Mouse (Mus musculus) testis, adult 2 months (tissue): ENCODE measurements around the gene Dynlt1a.
"Not testable (repeated sequence)": the region's sequence is repeated elsewhere in the genome, so short reads cannot be mapped to it uniquely, and the experiment has no call there.

ENCODE experiments used
- CTCF ChIP-seq: fragments of 200-500 bp; IDR thresholded peaks from 2 replicates; pipeline ENCODE4 v1.5.1; 2012; ENCODE audit warnings: low read depth, mild to moderate bottlenecking, inconsistent platforms, low read length, moderate library complexity; ENCODE audit not compliant: control insufficient read depth, insufficient read depth, insufficient replicate concordance
- POLR2A ChIP-seq: fragments of 200-500 bp; IDR thresholded peaks from 2 replicates; pipeline ENCODE4 v1.6.1; 2012; ENCODE audit warnings: low read depth, mild to moderate bottlenecking, inconsistent platforms, low read length, moderate library complexity; ENCODE audit not compliant: control insufficient read depth

DNA sequence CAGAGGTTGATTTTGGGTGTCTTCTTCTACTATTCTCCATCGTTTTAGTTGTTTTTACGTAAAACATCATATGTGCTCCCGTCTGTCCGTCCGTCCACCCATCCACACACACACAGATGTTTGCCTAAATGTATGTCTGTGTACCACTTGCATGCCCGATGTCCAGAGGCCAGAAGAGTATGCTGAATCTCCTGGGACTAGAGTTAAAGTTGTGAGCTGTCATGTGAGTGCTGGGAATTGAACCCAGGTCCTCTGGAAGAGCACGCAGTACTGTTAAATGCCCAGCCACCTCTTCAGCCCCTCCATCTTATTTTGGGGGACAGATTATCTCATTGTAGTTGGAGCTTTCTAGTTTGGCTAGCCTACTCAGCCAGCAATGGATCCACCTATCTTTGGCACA is 10.3 kb upstream of the Dynlt1a start:
- TF ChIP-seq CTCF, POLR2A: not testable (repeated sequence)
